ENCODE assay signal across 8 mouse cellular contexts in genomic region chr9:108852976-108853375, GRCm38 (mm10). TPM values are rescaled to one million over a fixed set of nuclear protein-coding genes. Genes with fewer than 3 reads are reported as not detected.
DNase-seq lines count a peak whose midpoint lies in the region; ATAC-seq lines count a peak whose summit lies in the region.

Gene Slc26a6, plus strand, starts transcription at chr9:108853283.

- H3K4me3 ChIP-seq in kidney, embryonic 15.5 days (replicated peaks): peak within 1 kb of the TSS; percentile 77
- H3K4me3 ChIP-seq in embryonic facial prominence, embryonic 13.5 days: peak within 1 kb of the TSS; percentile 87
- peak within 1 kb of the TSS; percentile 79 for H3K4me3 ChIP-seq in heart, embryonic 15.5 days

- no peaks in the 10 kb centered on the region for H3K9me3 ChIP-seq in kidney, embryonic 15.5 days (replicated peaks)
- H3K9me3 ChIP-seq in embryonic facial prominence, embryonic 13.5 days: no peaks in the 10 kb centered on the region
- no peaks in the 10 kb centered on the region for H3K9me3 ChIP-seq in heart, embryonic 15.5 days (replicated peaks)

- peak within 1 kb of the TSS; percentile 91 for H3K4me2 ChIP-seq in kidney, embryonic 15.5 days
- peak within 1 kb of the TSS; percentile 77 for H3K4me2 ChIP-seq in embryonic facial prominence, embryonic 13.5 days
- H3K4me2 ChIP-seq in heart, embryonic 15.5 days: peak within 1 kb of the TSS; percentile 93

- 89% methylated on average over 3 of the region's 3 CpGs for WGBS in kidney, embryonic 15.5 days
- WGBS in embryonic facial prominence, embryonic 13.5 days: 84% methylated on average over 3 of the region's 3 CpGs
- WGBS in heart, embryonic 15.5 days: 71% methylated on average over 3 of the region's 3 CpGs

- H3K27me3 ChIP-seq in kidney, embryonic 15.5 days: no peaks in the 10 kb centered on the region
- H3K27me3 ChIP-seq in embryonic facial prominence, embryonic 13.5 days: no peaks in the 10 kb centered on the region
- peaks cover 9% of the 10 kb centered on the region for H3K27me3 ChIP-seq in heart, embryonic 15.5 days

- peaks cover 21% of the 10 kb centered on the region for H3K4me1 ChIP-seq in kidney, embryonic 15.5 days
- peaks cover 26% of the 10 kb centered on the region for H3K4me1 ChIP-seq in embryonic facial prominence, embryonic 13.5 days
- peaks cover 27% of the 10 kb centered on the region for H3K4me1 ChIP-seq in heart, embryonic 15.5 days (replicated peaks)

- no peak for ATAC-seq in kidney, embryonic 15.5 days (replicated peaks; ENCODE audit: low FRiP score)
- ATAC-seq in embryonic facial prominence, embryonic 13.5 days (ENCODE audit: insufficient number of reproducible peaks, insufficient read depth, low FRiP score, low TSS enrichment, low read depth): no peak
- ATAC-seq in heart, embryonic 15.5 days (replicated peaks; ENCODE audit: insufficient number of reproducible peaks, insufficient read depth, low FRiP score, low read depth): no peak

- intact Hi-C loops in left cerebral cortex, postnatal 4 days (cut with DNase I): no loop called here

- no peak for DNase-seq in kidney, postnatal 4 days
- DNase-seq in left cerebral cortex, postnatal 4 days: no peak
- peak; percentile 36 to 66 for DNase-seq in monocyte, adult 2 months (ENCODE audit: low read depth in 1 of 2, low spot score in 2 of 2)
- no peak for DNase-seq in cerebellum, adult 11 months
- no peak for DNase-seq in retina, embryonic 14.5 days (ENCODE audit: low spot score)

- H3K27ac ChIP-seq in kidney, embryonic 15.5 days: peak within 1 kb of the TSS; percentile 90
- H3K27ac ChIP-seq in embryonic facial prominence, embryonic 13.5 days: peak within 1 kb of the TSS; percentile 91
- H3K27ac ChIP-seq in heart, embryonic 15.5 days: peak within 1 kb of the TSS; percentile 84

- peak within 1 kb of the TSS; percentile 62 for H3K9ac ChIP-seq in kidney, embryonic 15.5 days
- peak within 1 kb of the TSS; percentile 83 for H3K9ac ChIP-seq in embryonic facial prominence, embryonic 13.5 days
- peak within 1 kb of the TSS; percentile 64 for H3K9ac ChIP-seq in heart, embryonic 15.5 days

- H3K36me3 ChIP-seq in kidney, embryonic 15.5 days: peaks cover 18% of the 10 kb centered on the region
- peaks cover 20% of the 10 kb centered on the region for H3K36me3 ChIP-seq in embryonic facial prominence, embryonic 13.5 days
- 0 out of 2 replicates have a peak, but pooled peaks cover 5% of the 10 kb centered on the region for H3K36me3 ChIP-seq in heart, embryonic 15.5 days

RNA-seq across cellular contexts. Expression of gene Slc26a6, which starts in this region (rescaled TPM):
- polyA plus RNA-seq in kidney, embryonic 15.5 days (2015; fragmentation: Nextera tagmentation; extraction: Ambion mirVana): 11.3 and 15.2 TPM in 2 replicates
- polyA plus RNA-seq in embryonic facial prominence, embryonic 13.5 days (2015; fragmentation: Nextera tagmentation; extraction: Ambion mirVana): 20.4 and 22.7 TPM in 2 replicates
- polyA plus RNA-seq in heart, embryonic 15.5 days (2015; fragmentation: Nextera tagmentation; extraction: Ambion mirVana): 5.5 and 6.9 TPM in 2 replicates
- total RNA-seq in left cerebral cortex, postnatal 4 days (2021): 10 to 100 TPM; 22.8 to 27.4 TPM

Comparison
In these comparisons a context has a peak if more than half of its experiments do, and no peak if none do; other contexts are left out.
1. DNase-seq: peak in monocyte, adult 2 months (2 of 2); none in kidney, postnatal 4 days (0 of 2), left cerebral cortex, postnatal 4 days (single experiment), cerebellum, adult 11 months (single experiment) and retina, embryonic 14.5 days (single experiment).
2. Peak in every context shown above with its lines, with median percentiles within 50 percentile points of each other: H3K27ac ChIP-seq, H3K4me2 ChIP-seq, H3K4me3 ChIP-seq and H3K9ac ChIP-seq.